Mouse (Mus musculus) Muller cell, postnatal 12 days (primary cell): Measurements from ENCODE around the gene Faap20.
A peak's percentile ranks its signal among the peaks of the same experiment; 100 is the strongest.

Source experiments
- DNase-seq: peaks from one replicate; pipeline ENCODE4 v3.0.0-alpha.2; 2015; ENCODE audit errors: inconsistent ontology term

Gene Faap20

DNA sequence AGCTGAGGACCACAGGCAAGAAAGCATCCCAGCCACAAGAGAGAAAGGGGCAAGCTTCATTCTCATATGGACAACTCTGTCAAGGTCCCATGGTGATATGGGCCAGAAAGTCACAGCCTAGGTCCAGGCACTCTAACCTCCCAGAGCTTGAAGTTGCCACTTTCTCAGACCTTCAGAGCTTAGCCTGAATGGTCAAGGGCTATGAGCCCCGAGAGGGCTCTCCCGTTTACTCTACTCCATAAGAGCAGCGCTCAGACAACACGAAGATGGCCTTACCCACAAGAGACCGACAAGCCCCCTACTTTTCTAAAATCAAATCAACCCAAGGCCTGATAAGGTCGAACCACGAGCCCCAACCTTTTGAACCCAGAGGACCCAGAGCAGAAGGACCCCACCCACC, 28.5 kb upstream of the Faap20 start:
- DNase-seq, result no peak

DNA sequence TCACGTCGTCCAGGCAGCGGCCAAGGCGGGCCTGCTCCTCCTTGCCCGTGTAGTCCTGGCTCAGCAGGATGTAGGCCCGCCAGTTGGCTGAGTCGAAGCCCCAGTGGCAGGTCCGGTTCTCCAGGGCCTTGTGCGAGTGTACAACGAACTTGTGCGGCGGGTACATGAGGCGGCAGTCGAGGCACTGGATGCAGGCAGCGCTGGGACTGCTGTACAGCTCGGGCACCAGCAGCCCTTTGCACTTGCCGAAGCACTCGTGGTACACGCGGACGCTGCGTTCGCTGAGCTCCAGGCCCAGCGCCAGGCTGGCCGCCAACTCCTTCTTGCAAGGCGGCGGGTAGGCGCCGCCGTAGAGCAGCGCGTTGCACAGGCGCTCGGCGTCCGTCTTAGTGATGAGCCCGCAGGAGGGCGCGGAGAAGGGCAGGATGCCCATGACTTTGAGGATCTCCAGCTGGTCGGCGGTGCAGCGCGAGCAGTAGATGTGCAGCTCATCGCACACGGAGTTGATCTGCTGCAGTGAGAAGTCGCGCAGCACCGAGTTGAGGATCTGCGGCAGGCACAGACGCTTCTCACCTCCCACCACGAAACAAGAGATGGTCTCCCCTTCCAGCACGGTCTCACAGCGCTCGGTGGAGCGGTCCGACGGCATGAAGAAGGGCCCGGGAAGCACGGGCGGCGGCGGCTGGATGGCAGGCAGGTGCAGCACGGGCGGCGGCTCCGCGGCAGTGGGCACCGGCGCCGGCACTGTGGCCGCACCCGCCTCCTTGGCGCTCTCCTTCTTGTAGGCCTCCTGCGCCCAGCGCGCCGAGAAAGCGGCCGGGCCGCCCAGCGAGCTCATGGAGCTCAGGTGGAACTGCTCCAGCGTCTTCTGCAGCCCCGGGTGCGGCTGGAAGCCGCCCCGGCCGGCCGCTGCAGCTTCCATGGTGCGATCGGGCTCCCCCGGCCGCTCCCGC, 27.7 kb upstream of the Faap20 start:
- DNase-seq, result peak; percentile 61

DNA sequence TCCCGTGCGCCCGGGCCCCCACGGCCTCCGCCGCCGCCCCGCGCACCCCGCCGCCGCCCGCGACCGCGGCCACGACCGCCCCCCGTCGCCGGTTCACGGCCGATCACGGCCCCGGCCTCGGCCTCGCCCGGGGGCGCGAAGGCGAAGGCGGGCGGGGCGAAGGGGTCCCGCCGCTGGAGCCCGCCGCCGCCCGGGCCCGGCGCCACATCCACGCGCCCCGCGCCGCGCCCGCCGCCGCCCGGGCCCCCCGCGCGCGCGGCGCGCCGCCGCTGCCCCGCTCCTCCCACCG, 27.1 kb upstream of the Faap20 start, which contains the start of gene Ski:
Gene Ski, minus strand, starts transcription at position 41 of the 289 bp plus-strand sequence.
- no peak for DNase-seq

DNA sequence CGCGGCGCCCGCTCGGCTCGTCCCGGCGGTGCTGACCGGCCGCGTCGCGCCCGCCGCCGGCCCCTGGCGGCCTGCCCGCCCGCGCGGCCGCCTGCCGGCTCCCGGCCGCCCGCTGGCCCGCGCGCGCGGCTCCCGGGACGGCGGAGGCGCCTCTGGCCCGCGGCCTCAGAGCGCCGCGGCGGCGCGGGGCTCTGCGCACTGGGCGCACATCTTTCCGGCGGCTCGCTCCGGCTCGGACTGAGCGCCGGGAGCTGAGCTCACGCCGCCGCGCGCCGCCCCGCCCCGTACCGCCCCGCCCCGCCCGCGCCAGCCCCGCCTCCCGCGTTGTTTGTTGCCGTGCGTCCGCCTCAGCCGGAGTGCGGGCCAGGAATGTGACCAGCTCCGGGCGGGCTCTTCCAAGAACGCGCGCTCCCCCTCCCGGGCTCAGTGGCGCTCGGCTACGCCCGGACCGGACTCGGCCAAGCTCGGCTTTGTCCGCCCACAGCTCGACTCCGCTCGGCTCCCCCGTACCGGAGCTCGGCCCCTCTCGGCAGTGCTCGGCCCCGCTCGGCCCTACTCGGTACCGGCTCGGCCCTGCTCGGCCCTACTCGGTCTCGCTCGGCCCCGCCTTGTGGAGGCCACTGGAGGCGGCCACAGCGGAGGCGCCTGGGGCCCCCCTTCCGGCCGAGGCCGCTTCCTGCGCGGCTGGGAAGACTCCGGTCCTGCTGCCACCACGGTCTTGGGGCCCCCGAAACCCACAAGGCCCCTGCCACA, 26.6 kb upstream of the Faap20 start:
- DNase-seq, result peak; percentile 99

DNA sequence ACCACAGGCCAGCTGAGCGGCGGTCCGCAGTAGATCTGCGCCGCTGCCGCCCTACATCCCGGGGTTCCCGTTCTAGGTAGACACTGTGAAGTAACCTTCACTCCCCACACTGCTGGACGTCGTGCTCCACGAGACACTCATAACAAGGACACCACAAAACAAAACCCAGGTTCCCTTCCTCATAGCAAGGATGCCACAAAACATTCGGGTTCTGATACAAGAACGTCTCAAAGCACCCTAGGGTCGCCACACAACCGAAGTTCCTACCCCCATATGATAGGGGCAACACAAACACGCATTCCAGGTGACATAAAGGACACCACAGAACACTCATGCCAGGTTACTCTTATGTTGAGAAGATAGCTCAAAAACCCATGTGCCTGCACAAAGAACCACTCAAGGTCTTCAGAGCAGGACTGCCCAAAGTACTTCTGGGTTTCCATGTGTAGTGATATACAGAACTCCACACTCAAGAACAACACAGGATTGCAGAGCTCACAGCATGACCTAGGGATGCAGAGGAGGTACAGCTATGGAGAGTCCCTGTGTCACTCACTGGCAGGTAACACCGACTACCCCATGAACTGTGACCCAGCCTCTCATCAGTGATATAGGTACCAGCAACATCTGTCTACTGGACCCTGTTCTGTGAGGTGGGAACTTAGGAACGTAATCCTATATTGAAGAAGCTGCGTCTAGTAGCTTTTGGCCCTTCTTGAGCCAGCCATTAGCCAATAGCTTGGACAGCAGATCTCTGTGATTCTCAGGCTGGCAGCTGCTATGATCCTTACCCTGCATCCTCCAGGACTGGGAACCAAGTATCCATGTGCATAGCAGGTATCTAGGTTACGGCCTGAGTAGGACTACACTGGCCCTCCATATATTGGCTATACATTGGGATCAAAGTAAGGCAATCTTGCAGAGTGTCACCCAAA, 25.7 kb upstream of the Faap20 start:
- DNase-seq, result no peak

DNA sequence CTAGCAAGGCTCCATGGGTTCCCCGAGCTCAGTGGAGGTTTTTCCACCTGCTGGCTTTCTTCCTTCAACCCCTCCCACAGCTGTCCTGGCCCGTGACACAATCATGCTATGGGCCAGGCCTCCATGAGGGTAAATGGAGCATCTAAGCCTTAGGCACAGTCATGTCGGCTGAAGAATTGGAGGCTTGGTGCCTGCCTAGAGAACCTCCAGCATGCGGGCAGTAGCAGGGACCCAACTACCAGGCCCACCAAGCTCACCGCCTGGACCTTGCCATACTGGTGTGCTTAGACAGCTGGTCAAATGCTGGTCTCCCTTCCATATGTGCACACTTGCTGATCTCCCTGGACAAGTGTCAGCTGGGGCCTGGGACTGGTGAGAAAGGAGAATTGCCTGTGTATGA, 23.7 kb upstream of the Faap20 start:
- DNase-seq, result no peak

DNA sequence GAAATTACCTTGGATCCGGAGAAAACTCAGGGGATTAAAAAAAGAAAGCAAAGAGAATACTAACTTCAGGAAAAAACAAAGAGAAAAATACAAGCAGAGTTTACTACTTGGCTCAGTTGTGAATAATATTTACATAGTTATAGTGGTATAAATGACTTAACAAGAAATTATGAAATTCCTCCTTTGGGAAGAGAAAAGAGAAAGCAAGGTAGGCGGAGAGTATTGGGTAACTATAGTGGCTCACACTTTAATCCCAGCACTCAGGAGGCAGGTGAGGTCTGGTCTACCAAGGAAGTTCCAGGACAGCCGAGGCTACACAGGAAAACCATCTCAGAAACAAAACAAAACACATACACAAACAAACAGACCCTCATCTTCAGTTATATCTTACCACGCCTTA, 21.6 kb upstream of the Faap20 start:
- no peak for DNase-seq

DNA sequence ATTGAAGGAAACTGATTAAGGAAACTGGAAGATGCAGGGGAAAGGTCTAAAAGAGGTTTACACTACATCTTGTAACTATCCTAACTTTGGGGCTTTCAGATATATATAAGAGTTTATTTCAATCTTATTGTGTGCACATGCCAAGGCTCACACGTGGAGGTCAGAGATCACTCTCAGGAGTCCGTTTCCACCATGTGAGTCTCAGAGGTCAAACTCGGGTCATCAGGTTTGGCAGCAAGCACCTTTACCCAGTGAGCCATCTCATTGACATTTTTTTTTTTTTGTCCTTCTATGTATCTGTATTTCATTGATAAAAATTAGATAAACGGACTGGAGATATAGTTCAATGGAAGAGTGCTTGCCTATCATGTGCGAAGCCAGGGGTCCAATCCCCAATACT, 21.1 kb upstream of the Faap20 start:
- no peak for DNase-seq

DNA sequence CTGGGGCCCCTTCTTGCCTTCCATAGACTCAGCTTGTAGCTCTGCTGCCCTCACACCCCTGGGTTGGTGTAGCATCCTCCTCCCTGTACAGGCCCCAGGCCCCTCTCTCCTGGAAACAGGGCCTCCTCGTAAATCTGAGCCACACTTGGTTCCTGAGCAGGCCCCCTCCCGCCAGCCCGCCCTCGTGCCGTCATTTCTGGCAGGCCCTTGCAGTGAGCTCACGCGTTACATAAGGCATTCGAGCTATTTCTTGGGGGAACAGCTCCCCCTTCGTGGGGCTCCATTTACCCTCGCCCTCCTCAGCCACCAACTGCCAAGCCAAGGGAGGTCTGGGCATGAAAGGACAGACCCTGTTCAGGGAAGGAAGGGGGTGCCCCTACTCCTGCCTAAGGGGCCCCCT, 15.7 kb upstream of the Faap20 start:
- DNase-seq, result peak; percentile 95

DNA sequence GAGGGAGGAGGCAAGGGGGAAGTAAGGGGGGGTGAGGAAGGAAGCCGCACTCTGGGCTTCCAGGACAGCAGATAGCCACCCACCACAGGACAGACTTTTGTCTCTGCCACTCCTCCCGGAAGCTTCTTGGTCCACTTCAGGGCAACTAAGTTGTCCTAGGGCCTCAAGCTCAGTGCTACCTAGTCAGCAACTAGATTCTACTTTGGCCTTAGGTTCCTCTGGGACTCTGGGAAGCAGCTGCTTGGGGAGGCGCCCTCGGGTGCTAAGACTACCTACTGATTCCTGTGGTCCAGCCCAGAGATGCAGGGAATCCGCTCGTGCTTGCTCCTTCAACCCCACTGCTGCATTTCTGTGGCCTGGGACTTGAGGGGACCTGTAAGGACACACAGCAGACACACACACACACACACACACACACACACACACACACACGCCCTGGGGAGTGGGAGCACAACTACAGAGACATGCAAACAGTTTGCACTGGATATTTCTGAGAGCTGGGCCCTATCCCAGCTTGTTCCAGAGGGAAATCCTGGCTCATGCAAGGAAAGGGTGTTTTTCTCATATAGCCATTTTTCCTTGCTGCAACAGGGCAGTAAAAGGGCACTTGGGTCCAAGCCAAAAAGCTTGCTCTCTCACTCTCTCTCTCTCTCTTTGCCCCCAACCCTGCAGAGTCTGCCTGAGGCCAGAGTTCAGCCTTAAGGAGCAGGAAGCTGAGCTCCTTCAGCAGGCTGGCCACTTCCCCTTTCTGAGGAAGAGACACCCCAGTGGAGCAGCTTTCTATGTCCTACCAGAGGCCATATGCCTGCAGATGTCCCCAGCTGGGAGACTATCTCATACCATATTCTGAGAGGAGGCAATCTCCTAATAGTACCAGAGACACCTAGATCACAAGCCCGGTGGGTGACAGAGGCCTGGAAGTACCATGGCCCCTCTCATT, 15.0 kb upstream of the Faap20 start:
- peak; percentile 68 for DNase-seq

DNA sequence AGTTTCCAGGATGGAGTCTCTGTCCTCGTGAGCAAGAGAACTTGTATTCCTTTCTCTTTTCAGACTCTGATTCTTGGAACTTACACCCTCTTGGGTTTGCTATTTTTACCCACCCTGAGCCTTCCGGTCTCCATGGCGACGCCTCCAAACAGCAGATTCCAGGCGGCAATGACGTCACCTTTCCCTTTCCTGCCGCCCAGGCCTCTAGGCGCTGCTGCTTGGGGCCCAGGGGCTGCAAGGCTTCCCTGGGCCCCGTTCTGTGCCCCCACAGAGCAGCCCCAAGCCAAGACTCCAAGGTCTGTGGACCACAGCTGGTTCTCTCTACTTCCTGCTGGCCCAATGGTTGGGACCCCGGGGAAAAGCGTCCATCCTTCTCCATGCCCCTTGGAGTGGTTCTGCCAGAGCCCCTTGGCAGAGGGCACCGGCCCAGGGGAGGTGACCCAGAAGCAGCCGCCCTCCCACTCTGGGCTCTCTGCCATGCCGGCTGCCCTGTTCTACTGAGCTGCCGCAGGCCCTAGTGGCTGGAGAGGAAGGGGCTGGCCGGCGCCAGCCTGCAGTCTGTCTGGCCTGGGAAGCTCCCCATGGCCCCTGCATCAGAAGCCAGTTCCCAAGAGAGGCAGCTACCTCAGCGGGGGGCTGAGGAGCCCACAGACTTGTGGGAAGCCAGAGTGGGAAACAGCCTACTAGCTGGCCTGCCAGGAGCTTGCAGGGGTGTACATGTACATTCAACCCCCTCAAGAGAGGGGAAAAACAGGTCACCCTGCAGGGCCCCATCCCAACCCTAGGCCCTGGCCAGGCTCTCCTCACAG, 14.1 kb upstream of the Faap20 start:
- peak; percentile 97 for DNase-seq

DNA sequence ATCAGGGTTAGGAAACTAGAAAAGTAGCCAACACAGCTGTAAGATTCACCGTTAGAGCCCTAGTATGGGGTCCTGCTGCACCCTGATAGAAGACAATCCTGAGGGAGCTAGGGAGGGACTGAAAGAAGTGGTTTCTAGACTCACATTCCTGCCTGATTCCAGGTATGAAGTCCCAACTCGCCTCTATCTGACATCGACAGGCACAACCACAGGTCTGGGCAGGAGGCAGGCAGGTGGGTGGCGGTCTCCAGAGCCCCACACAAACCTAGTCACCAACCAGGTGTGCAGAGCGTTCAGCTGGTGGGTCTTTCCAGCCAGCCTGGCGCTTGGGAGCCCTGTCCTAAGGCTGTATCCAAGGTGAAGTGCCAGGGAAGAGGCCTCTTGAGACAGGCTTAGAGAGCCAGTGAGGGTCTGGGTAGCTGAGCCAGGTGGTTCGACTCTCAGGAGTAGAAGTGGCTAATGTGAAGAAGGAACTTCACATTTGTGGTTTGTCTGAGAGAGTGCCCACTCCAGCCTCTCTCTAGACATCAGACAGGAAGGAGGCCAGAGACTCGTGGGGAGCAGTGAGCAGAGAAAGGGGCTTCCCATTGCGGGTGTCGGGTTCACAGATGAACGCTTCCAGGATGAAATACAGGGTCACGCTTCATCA, 12.7 kb upstream of the Faap20 start:
- DNase-seq, result no peak

DNA sequence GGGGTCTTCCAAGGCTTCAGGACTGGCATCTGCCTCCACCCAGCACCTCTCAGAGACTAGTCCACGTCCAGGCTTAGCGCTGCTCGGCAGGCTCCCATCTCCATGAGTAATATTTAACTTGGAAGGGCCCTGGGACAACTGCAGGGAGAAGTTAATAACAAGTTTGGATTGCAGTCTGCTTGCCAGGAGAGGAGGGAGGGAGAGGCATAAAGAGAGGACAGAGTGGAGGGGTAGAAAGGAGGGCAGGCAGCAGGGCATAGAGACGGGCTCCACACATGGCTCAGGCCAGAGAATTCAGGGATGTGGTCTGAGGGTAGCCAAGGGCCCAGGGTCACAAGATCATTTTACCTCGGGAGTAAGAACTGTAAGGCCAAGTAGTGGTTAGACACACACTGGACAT, 11.3 kb upstream of the Faap20 start:
- DNase-seq, result peak; percentile 65

DNA sequence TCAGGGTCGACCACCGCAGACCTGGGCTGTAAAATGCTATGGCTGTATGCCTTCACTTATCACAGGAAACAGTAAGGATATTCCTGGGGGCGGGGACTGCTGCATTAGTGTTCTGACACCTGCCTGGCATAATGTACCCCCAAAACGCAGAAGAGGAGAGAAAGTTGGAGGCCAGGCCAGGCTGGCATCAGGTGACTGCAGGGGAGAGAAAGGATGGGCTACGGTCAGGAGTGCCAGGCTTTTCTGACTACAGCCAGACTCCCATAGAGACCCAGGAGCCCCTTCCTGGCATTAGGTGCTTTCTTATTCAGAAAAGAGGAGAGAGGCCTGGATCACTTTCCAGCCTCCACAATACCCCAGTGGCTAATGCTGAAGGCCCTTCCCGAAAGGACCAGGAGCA, 10.1 kb upstream of the Faap20 start:
- no peak for DNase-seq

DNA sequence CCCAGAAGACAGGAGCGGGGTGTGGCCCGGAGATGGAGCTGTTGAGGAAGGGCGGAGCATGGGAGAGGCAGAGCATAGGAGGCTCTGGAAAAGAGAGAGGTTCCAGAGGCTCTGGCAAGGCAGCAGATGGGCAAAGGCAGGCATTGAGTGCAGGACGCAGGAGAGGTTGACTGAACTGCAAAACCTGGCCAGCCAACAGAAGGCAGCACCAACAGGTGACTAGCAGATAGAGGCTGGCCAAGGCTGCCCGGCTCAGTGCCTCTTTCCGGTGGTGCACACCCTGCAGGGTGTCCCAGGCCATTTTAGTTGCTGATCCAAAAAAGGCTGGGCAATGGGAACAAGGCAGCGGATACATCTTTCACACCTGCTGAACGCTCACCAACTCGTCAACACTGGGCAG, 7.8 kb upstream of the Faap20 start:
- no peak for DNase-seq

DNA sequence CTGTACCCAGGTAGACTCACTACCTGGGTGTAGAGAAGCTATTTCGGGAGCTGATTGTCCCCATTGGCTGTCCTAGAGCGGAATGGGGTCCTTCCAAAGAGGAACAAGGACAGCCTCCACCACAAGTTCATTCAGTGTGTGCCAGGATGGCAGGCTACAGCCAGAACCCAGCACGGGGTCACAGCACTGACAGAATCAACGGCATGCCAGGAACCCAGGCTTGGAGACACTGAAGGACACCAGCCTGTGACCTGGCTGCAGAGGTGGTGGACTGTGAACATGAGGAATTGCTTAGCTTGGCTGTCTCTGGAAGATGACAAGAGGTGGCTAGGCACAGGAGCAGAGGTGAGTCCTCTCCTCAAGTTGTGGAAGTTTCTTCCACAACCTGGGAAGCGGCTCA, 7.3 kb upstream of the Faap20 start:
- DNase-seq, result no peak

DNA sequence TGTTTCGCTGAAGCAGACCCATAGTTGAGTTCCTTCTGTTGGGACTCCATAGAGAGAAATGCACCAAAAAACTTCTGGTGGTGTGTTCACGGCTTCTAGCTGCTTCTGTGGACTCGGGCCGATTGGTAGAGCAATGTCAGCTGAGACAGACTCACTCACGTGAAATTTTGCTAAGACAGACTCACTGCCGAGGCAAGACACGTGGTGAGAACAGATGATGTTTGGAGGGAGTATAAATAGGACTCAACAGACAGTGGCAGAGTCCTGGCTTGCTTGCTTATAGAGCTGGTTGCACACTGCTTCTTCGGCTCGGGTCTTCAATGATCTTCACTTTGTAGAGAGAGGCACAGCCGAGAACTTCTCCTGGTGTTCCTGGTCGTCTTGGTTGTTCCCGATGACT, 6.4 kb upstream of the Faap20 start:
- no peak for DNase-seq

DNA sequence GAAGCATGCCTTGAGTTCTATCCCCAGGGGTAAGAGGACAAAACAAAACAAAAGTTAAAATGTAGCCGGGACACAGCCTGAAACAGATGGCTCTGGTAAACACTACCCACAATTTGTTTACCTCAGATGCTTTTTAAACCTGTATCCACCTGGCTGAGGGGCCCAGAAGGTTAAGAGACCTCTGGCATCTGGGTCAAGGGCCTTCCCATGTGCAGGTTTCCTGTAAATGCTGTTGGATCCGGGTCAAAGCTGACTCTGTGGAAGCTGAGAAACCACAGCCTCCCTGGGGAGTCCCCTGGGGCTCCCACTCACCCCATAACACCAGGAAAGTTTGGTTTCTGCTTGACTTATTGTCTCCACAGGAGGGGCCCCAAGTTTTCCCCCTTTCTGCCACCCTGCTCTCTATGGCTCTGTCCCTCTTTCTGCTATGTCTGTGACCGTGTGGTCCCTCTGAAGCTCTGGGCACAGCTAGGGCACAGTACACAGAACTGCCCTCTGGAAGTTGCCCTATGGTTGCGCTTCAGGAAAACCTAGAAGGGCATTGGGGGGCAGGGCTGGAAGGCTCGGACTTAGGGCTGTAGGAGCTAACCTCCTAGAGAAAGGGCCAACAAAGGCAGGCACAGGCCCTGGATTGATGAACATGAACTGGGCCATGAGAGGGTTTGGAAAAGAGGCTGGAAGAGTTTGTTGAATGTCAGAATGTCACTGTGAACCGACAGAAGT, 3.7 kb upstream of the Faap20 start:
- no peak for DNase-seq

DNA sequence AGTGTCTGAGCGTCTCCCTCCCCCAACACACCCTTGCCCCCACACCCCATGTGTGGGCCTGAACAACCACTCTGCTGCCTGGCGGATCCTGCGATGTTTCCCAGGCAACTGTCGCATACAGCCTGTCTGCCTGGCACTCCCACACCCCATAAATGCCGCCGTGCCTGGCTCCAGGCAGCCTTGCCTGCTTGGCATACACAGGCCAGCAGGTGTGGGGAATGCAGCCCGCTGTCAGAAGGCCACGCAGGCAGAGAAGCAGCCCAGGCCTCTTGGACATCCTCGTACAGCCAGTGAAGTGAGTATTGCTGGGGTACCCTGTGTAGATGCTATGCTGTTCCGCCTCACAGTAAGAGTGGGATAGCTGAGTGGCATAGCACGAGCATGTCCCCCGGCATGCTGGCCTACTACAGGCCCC, 2.9 kb upstream of the Faap20 start:
- DNase-seq, result peak; percentile 46
